Mouse (Mus musculus) CD4-positive naive resting alpha-beta T cell, adult 76 days (primary cell): ENCODE measurements around the gene Fmo4. TPM values are rescaled to one million over a fixed set of nuclear protein-coding genes. Genes with fewer than 3 reads are reported as not detected.

Experiments
- total RNA-seq: library from RNA; stranded (reverse); gene quantifications from one replicate; pipeline ENCODE4 v1.2.4, GENCODE M21; 2023

Fmo4 gene
- not detected for total RNA-seq

DNA sequence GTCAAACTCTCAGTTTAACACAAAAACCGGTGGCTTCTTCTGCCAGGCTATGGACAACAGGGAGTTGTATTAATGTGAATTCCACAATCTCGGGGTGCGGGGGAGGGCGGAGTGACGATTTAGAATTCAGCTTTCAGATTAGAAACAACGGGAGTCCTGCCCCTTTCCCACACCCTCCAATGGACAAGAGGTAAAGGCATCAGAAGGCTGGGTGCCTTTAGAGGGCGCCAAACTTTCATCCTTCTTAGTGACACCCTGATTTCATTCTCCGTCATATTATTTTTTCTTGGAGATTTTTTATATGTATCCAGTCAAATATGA, at the start of gene Fmo4:
Fmo4 (minus strand) TSS at position 137 of the 321 bp plus-strand sequence.

Other genes with a start within 250 kb of the Fmo4 start
- gene Vamp4, start 243.5 kb downstream of the Fmo4 start, total RNA-seq = 93.3 TPM
- not detected for gene Myoc, start 174.8 kb downstream of the Fmo4 start, total RNA-seq
- not detected for gene Myocos, start 155.8 kb downstream of the Fmo4 start, total RNA-seq
- 677 TPM for gene Prrc2c, start 73.4 kb downstream of the Fmo4 start, total RNA-seq
- gene Fmo1, start 52.6 kb upstream of the Fmo4 start, total RNA-seq = not detected
- gene Fmo2, start 84.8 kb upstream of the Fmo4 start, total RNA-seq = not detected
- gene Fmo6, start 123.5 kb upstream of the Fmo4 start, total RNA-seq = not detected
- not detected for gene Fmo3, start 170.6 kb upstream of the Fmo4 start, total RNA-seq